Mouse (Mus musculus): ENCODE data around the gene Gm11549.
A peak's percentile ranks its signal among the peaks of the same experiment; 100 is the strongest.

Gene Gm11549

GRCm38 (mm10) chr3:36516196-36516595 is 5.4 kb downstream of the Gm11549 start:
- DNase-seq (ENCODE audit: low spot score) = no peak

DNA sequence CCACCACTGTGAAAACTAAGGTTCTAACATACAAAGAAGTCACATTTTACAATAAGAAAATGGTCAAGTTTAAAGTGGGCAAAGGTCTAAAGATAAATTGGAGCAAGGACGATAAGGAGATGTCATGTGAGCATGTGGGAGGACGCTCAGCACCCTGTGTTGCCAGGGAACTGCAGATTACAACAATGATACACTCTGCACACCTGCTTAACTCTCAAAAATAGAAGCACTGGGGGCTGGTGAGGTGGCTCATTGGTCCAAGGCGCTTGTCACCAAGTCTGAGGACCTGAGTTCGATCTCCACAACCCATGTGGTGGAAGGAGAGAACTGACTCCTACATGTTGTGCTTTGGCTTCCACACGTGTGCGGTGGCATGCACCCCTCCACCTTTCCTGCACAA is 10.1 kb downstream of the Gm11549 start:
- DNase-seq (ENCODE audit: low spot score) = no peak

DNA sequence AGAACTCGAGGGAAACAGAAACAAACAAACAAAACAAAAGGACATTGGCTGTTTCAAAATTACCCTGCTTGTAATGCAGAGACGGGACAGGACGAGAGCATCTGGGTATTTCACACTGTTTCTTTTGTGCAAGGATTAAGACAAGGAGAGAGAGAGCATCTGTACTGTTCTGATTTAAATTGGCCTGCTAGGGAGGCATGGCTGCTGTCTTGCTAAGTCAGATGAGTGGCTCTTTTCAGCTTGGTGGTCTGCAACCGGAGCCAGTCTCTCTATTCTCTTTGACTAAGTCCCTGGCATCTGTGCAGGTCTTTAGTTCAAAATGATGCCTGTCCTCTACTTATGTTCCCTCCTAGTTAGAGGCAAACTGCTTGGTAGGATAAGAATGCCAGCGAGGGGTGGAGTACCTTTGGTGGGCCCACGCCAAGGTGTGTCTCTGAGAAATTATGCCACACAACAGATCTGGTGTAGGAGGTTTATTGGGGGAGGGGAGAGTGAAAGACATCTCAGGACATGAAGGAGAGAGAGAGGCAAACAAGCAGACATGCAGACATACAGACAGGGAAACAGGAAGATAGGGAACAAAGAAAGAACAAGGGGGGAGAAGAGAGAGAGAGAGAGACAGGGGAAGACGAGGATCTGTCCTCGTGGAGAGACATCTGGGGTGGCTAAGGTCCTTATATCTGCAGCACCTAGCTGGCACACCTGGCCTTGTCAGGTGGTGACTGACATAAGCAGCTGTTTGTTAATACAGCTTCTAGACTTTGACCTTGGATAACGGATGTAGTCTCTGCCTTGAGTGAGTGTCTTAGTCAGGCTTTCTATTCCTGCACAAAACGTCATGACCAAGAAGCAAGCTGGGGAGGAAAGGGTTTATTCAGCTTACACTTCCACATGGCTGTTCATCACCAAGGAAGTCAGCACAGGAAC is 15.5 kb downstream of the Gm11549 start:
- DNase-seq (ENCODE audit: low spot score) = no peak

DNA sequence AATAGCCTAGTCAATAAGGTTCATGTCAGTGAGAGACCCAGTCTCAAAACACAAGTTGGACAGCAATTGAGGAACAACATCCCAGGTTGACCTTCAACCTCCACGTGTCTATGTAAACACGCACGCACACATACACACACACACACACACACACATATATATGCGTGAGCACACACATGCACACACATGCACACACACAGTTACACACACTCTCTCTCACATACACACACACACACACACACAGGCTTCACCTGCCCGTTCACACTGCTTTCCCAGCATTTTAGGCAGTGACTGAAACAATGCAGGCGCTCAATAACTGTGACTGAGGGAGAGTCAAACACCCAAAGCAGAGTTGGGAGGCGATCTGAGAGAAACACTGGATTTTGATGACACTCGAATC is 16.3 kb downstream of the Gm11549 start:
- DNase-seq (ENCODE audit: low spot score) = no peak

GRCm38 (mm10) chr3:36501546-36501945 is 20.1 kb downstream of the Gm11549 start:
- DNase-seq (ENCODE audit: low spot score) = no peak

DNA sequence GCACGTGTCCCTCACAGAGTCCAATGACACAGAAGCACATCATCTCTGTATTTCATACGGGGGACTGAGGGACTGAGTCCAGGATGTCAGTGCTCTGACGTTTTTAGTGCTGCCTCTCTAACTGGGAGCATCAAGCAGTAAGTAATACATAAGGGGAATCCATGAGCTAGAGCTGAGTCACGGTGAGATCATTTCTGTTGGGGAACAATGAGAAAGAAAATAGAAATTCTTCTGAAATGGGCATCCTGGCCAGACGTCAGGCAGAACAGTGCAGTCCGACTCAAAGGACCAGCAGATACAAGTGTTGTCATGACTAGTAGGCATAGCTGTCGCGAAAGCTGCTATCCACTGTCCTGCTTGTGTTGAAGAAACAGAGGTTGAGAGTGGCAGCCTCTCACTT is 20.6 kb downstream of the Gm11549 start:
- no peak for DNase-seq (ENCODE audit: low spot score)

- no peak for DNase-seq (ENCODE audit: low spot score)
These were observed 22.2 kb downstream of the Gm11549 start for GRCm38 (mm10) chr3:36499418-36499817.

DNA sequence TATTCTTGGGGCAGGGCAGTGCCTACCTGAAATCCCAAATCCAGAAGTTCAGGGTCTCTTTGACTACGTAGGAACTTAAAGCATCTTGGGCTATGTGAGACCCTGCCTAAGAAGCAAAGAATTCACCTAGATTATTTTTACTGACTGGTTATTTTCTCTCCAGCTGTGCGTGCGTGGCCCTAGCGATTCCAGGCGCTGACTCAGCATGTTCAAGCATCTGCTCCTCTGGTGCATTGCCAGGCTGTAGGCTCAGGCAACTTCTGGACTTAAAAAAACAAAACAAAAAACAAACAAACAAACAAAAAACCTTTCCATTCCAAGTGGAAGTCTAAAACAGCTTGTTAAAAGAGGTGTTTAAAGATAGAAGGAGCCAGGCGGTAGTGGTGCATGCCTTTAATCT is 23.4 kb downstream of the Gm11549 start:
- no peak for DNase-seq (ENCODE audit: low spot score)

DNA sequence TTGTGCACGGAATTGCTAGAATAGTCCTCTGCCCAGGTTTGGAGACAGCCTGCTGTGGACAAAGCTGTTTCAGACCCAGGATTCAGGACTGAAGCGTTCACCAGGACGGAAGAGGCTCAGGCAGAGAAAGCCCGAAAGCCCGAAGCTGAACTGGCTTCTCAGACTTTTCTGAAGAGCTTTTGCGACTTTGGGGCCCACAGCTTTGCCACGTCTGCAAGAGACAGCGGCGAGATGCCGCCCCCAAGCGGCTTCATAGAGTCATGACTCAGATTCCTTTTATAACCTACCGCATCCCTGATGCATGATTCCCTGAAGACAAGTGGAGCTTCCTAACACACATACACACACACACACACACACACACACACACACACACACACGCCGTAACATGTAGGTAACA is 24.9 kb downstream of the Gm11549 start:
- no peak for DNase-seq (ENCODE audit: low spot score)

DNA sequence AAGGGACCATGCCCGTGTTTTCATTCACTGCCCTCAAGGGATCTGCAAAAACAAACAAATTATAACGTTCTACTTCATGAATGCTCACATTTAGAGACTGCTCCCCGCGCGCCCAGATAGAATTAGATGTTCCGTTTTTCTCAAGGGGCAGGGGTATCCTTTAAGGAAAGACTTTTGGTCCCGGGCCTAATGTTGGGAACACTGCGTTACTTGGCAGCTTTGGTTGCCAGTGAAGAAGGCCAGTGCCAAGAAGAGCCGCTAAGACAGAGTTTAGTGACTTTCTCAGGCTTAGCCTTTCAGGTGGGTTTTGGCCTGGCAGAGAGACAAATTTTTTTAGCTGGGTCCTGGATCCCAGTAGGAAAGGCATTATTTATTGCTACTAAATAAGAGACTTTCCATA is 25.3 kb downstream of the Gm11549 start:
- DNase-seq (ENCODE audit: low spot score) = no peak

DNA sequence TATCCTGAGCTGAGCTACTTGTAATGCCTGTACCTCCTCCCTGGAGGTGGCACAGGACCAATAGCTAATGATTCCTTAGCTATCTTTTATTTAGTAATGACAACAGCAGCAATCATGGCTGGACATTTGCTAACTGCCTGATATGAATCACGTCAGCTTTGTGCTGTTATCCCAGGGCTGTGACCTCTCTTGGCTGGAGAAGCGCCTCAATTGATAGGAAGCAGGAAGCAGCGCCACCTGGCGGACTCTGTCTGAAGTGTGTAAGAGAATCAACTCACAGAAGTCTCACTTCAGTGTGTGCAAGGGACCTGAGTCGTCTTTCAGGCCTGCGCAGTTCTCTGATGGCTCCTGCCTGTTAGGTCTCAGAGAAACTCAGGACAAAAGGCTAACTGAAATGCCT is 26.2 kb downstream of the Gm11549 start:
- peak; percentile 78 for DNase-seq (ENCODE audit: low spot score)

DNA sequence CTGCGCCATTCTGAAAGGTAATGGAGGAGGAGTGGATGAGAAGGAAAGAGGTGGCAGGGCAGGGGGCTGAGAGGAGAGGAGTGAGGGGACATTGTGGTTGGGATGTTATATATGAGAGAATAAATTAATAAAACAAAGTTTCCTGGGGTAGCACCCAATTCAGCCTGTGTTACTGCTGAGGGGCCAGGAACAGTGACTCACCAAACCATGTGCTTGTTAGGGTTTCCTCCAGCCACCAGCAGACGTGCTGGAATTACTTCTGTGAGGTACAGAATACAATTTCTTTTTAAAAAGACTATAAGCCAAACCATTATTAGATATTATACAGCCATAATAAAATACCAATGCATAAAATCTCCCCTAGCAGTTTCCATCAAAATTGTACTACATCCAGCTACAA is 27.0 kb downstream of the Gm11549 start:
- no peak for DNase-seq (ENCODE audit: low spot score)

DNA sequence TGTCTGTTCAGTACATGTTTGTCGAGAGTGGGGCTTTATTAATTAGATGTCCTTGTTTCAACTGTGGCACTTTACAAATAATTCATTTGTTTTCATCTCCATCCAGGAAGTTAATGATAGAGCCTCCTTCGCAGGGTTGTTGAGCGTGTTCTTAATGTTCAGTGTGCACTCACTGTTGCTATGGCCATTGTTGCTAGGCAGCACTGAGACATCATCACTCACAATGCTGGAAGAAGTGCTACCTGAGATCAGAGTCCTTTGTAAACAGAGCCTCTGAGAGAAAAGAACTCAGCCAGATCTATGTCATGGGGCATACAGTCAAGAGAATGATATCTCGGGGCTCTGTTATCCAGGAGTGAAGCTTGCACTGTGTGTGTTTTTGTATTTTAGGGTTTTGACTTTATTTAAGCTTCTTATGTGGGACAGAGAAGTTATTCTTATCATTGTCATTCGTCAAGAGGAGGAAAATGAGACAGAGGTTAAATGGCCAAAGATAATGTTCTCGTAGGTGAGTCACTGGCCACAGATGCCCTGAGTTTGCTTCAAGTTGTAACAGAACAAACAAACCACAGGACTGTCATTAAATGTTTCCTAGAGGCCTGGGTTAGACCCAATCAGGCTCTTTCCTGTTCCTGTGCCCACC is 27.9 kb downstream of the Gm11549 start:
- no peak for DNase-seq (ENCODE audit: low spot score)

GRCm38 (mm10) chr3:36492716-36493391 is 28.8 kb downstream of the Gm11549 start:
- no peak for DNase-seq (ENCODE audit: low spot score)

- DNase-seq (ENCODE audit: low spot score) = no peak
These were observed 30.1 kb downstream of the Gm11549 start for GRCm38 (mm10) chr3:36491535-36491934.

- DNase-seq (ENCODE audit: low spot score) = no peak
These were observed 32.1 kb downstream of the Gm11549 start for GRCm38 (mm10) chr3:36489590-36489910.

- no peak for DNase-seq (ENCODE audit: low spot score)
These were observed 32.6 kb downstream of the Gm11549 start for GRCm38 (mm10) chr3:36488899-36489589.

DNA sequence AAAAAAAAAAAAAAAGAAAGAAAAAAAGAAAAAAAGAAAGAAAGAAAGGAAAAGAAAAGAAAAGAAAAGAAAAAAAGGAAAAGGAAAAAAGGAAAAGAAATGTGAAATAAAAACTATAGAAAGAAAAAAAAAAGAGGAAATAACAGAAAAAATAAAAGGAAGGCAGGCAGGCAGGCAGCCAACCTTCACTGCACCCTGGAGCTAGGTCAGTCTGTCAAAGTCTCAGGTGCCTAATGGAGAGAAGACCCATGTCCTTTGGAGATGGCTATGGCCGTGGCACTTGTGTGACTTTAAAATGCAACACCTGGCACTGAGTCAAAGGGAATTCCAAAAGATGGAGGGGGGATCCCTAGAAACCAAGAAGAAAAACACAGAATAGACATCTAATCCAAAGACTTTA is 33.2 kb downstream of the Gm11549 start:
- no peak for DNase-seq (ENCODE audit: low spot score)

- no peak for DNase-seq (ENCODE audit: low spot score)
These were observed 34.7 kb downstream of the Gm11549 start for GRCm38 (mm10) chr3:36486881-36487280.

GRCm38 (mm10) chr3:36486176-36486575 is 35.4 kb downstream of the Gm11549 start:
- DNase-seq (ENCODE audit: low spot score) = no peak

GRCm38 (mm10) chr3:36484292-36484691 is 37.3 kb downstream of the Gm11549 start:
- DNase-seq (ENCODE audit: low spot score) = no peak

- no peak for DNase-seq (ENCODE audit: low spot score)
These were observed 38.7 kb downstream of the Gm11549 start for GRCm38 (mm10) chr3:36482940-36483339.
